Mouse (Mus musculus): ENCODE measurements around the gene Slco4a1.

- TF ChIP-seq CTCF (IDR thresholded peaks at IDR 0.05; ENCODE audit: control insufficient read depth, insufficient read depth, low read length): no peak
- no peak for TF ChIP-seq POLR2A (IDR thresholded peaks at IDR 0.05; ENCODE audit: borderline replicate concordance, control insufficient read depth, low read depth, low read length)
Observed at GRCm38 (mm10) chr2:180428331-180428730, 27.7 kb upstream of the Slco4a1 start.

All from bone marrow, adult 2 months (tissue).